Mouse (Mus musculus) erythroblast, embryonic 14.5 days (primary cell): ENCODE measurements around the gene Gm21969. TPM values are rescaled to one million over a fixed set of nuclear protein-coding genes. Genes with fewer than 3 reads are reported as not detected.

Source experiments
- H3K27me3 ChIP-seq: 2 replicates; pipeline ENCODE4 v1.6.1; 2012; ENCODE audit warnings: inconsistent platforms; ENCODE audit not compliant: control insufficient read depth
- H3K36me3 ChIP-seq: 2 replicates; pipeline ENCODE4 v1.6.1; 2012; ENCODE audit warnings: mild to moderate bottlenecking, inconsistent platforms; ENCODE audit not compliant: control insufficient read depth
- H3K4me1 ChIP-seq: 2 replicates; pipeline ENCODE4 v1.6.1; 2012; ENCODE audit warnings: inconsistent platforms; ENCODE audit not compliant: control insufficient read depth
- H3K4me3 ChIP-seq: replicated peaks from 2 replicates; pipeline ENCODE3; 2012; ENCODE audit warnings: moderate library complexity, mild to moderate bottlenecking, inconsistent platforms
- H3K9me3 ChIP-seq: 2 replicates; pipeline ENCODE4 v1.6.1; 2012; ENCODE audit warnings: low read length, inconsistent platforms, mixed read lengths; ENCODE audit not compliant: control insufficient read depth
- GATA1 ChIP-seq: IDR thresholded peaks from 2 replicates; pipeline ENCODE4 v1.6.1; 2012; ENCODE audit warnings: low read length, inconsistent platforms, mixed read lengths
- TAL1 ChIP-seq: IDR thresholded peaks from 3 replicates; pipeline ENCODE4 v1.6.1; 2012; ENCODE audit warnings: low read length, inconsistent platforms, mixed read lengths
- polyA plus RNA-seq: library from polyadenylated mRNA; stranded (reverse); fragments of >175 nt; gene quantifications from 2 replicates; pipeline ENCODE4 v1.2.3, GENCODE M21; 2012

The Gm21969 gene
- polyA plus RNA-seq, 1 experiment = 0.14 TPM

DNA sequence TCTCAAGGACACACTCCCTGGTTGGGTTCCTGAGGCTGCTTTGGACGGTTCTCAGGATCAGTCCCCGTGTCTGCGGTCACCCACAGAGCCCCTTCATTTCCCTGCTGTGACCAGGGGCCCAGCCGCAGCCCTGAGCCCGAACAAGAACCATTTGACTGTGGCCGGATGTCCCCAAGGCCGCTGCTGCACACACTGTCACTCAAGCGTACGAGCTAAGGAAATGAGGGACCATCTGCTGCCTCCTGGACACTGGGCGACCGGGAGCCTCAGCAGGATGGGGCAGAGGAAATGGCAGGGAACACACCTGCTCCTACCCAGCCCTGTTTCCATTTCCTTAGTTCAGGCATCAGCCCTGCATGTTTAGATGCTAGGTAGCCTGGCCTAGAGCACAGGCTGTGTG is 47.9 kb downstream of the Gm21969 start:
- Histone ChIP-seq H3K4me3 (no peak overlapping the region), H3K9me3 (no peaks in the 10 kb centered on the region), H3K36me3 (peaks cover 17% of the 10 kb centered on the region), H3K4me1 (no peaks in the 10 kb centered on the region), H3K27me3 (no peaks in the 10 kb centered on the region)
- TF ChIP-seq GATA1 (no peak), TAL1 (no peak)

DNA sequence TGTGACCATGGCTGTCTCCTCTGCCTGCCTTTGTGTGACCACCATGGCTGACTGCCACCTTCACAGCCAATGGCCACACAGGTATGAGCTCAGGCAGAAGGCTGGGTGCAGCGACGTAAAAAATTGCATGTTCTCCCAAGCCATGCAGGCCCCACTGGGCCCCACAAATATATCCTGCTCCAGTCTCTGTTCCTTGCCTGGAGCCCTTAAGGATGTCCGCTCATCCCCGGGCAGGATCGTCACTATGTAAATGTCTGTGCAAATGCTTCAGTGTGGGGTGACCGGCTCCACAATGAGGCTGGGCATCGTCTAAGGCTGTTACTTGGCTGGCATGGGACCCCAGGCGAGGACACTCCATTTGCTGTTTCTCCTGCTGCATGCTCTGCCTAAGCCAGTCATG is 50.3 kb downstream of the Gm21969 start, which contains the start of gene Tas1r2:
TSS of gene Tas1r2 (plus strand) at position 301 of the 400 bp plus-strand sequence.
- Histone ChIP-seq H3K36me3 (peaks cover 8% of the 10 kb centered on the region), H3K27me3 (no peaks in the 10 kb centered on the region), H3K4me3 (no peak within 1 kb of the TSS), H3K9me3 (peaks cover 1% of the 10 kb centered on the region), H3K4me1 (no peaks in the 10 kb centered on the region)
- TF ChIP-seq GATA1 (no peak), TAL1 (no peak)

DNA sequence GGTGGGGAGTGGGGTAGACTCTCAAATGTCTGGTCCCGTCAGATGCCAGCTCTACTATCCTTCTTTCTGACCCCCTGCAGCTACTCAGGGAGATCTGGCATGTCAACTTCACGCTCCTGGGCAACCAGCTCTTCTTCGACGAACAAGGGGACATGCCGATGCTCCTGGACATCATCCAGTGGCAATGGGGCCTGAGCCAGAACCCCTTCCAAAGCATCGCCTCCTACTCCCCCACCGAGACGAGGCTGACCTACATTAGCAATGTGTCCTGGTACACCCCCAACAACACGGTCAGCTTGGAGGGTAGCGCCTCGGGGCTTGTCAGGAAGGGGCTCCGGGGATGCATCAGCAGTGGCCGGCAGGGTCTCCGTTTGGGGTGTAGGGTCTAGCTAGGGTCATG is 58.9 kb downstream of the Gm21969 start:
- H3K4me3 ChIP-seq = no peak overlapping the region
- H3K36me3 ChIP-seq = no peaks in the 10 kb centered on the region
- TF ChIP-seq TAL1 = no peak
- TF ChIP-seq GATA1 = no peak
- H3K9me3 ChIP-seq = peaks cover 23% of the 10 kb centered on the region
- H3K4me1 ChIP-seq = no peaks in the 10 kb centered on the region
- no peaks in the 10 kb centered on the region; the same call in 1 of the 2 replicates for H3K27me3 ChIP-seq

DNA sequence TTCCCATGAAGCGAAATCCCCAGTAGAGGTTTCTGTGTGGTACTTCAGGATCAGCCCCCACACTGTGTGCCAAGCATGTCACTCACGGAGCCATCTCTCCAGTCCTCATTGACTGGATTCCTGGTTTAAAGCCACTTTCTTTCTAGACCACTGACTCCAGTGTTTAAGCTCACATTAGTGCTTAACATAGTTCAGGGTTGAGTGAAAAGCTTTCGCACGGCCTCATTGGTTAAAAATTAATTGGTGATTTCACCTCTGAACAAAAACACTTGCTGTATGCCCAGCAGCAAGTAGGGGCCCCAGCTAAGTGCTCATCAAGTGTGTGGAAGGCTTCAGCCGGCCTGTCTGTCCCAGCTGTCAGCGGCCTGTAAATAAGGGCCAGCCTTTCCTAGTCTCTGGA is 64.6 kb downstream of the Gm21969 start:
- Histone ChIP-seq H3K36me3 (no peaks in the 10 kb centered on the region), H3K4me3 (no peak overlapping the region), H3K27me3 (no peaks in the 10 kb centered on the region), H3K4me1 (no peaks in the 10 kb centered on the region), H3K9me3 (peaks cover 4% of the 10 kb centered on the region; the same call in 1 of the 2 replicates)
- TF ChIP-seq TAL1 (no peak), GATA1 (no peak)

DNA sequence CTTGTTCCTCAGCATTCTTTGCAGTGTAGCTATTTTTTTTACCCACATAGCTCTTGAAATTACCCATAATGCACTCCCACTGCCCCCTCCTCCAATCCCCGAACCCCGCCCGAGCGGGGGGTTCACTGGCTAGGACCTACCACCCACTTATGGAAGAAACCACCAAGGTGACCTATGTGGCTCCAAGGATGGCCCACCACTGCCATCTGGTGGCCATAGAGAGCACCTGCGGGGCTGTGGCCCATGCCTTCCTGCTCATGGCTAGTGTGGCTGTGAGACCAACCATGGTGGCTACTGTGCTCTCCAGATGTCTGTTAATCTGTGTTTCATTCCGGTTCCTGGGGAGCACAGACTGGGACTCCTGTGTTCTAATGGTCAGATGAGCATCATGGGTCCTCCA is 66.9 kb downstream of the Gm21969 start:
- H3K4me1 ChIP-seq = no peaks in the 10 kb centered on the region
- no peaks in the 10 kb centered on the region for H3K36me3 ChIP-seq
- no peak for TF ChIP-seq GATA1
- TF ChIP-seq TAL1 = no peak
- H3K27me3 ChIP-seq = no peaks in the 10 kb centered on the region
- H3K4me3 ChIP-seq = no peak overlapping the region
- H3K9me3 ChIP-seq = peaks cover 4% of the 10 kb centered on the region; the same call in 1 of the 2 replicates

DNA sequence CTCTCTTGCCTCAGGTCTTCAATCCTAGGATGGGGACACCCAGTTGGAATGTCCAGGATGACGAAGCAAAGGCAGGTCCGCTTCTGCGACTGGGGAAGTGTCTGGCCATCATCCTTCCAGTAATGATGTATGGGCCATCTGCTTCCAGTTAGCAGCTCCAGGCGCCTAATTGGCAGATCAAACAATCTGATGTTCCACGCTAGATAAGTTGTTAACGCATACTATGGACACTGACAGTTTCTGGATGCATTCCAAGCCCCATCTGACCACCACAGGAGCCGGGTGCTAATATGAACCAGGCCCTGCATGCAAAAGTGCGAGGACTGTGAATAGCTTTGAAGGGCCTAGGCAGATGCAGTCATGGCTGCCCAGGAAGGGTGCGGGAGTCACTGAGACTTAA is 72.7 kb downstream of the Gm21969 start:
- Histone ChIP-seq H3K27me3 (no peaks in the 10 kb centered on the region), H3K36me3 (no peaks in the 10 kb centered on the region), H3K4me3 (no peak overlapping the region), H3K4me1 (no peaks in the 10 kb centered on the region), H3K9me3 (peaks cover 8% of the 10 kb centered on the region)
- TF ChIP-seq TAL1 (no peak), GATA1 (no peak)

DNA sequence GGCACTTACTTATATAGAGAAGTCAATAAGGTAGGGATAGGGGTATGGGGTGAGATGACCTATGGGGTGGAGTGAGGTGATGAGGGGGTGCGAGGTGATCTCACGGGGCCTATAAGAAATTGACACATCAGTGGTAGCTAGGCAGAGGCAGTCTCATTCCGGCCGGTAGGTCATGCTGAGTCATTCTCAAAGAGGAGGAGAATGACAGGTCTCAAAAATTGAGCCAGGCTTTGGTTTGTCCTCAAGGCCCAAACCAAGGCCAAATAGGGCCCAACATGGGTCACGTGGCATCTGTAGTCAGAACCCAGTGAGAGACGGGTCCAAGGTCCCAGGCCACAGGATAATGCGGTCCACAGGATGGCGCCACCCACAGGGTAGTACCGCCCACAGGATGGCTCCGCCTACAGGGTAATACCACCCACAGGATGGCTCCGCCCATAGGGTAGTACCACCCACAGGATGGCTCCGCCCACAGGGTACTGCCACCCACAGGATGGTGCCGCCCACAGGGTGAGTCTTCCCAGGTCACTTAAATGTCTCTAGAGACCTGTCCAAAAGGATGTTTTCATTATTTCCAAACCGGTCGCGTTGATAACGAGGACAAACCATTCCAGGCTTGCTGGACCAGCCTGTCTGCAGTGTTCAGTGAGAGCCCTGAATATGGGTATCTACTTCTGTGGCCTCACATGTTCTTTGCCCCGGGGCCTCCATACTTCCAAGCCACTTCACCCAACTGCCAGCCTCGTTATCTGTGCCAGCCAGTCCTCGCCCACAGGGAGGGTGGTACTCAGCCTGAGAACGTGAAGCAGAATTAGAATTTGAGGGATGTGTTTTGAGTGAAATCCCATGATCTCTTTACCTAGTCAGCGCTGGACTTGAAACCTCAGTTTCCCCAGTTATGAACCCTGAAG is 81.0 kb downstream of the Gm21969 start:
- TF ChIP-seq GATA1 (no peak), TAL1 (no peak)
- Histone ChIP-seq H3K4me3 (no peak overlapping the region), H3K36me3 (no peaks in the 10 kb centered on the region), H3K27me3 (no peaks in the 10 kb centered on the region), H3K9me3 (peaks cover 27% of the 10 kb centered on the region), H3K4me1 (no peaks in the 10 kb centered on the region)

DNA sequence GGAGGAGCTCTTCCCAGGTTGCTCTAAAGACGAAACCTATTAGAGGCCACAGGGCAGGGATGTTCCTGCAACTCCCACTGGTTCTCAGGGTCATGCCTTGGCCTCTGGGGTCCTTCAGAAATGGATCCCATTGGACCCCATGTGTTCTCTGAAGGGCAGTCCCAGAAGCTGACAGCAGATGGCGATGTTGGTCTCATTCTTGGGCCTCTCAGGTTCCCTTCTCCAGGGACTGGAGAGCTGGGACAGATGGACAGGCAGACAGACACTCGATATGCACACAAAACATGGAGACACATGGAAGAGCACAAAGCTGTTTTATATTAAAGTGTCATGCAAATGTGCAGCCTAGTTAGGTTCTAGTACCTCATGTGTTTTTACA is 81.6 kb downstream of the Gm21969 start:
- TF ChIP-seq TAL1 (no peak), GATA1 (no peak)

DNA sequence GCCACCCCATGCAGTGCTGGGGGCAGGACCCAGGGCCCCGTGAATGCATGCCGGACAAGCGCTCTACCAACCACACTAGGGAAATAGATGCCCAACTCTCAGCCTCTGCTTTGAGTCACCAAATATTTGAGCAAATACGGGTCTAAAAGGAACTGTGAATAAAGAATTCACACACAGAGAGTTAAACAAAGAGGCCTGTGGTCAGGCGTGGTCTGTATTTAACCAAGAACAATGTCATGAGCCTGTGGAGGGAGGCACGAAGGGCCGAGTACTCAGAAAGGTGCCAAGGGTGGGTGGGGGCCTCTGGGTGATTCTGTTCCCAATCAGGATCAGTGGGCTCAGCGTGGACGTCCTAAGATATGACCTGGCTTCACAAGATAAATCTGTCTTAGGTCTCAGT is 85.1 kb downstream of the Gm21969 start:
- Histone ChIP-seq H3K36me3 (no peaks in the 10 kb centered on the region), H3K4me3 (no peak overlapping the region), H3K4me1 (no peaks in the 10 kb centered on the region), H3K9me3 (peaks cover 4% of the 10 kb centered on the region; the same call in 1 of the 2 replicates), H3K27me3 (no peaks in the 10 kb centered on the region)
- no peak for TF ChIP-seq TAL1
- TF ChIP-seq GATA1 = no peak

More for the DNA sequence above, 81.6 kb downstream of the Gm21969 start:
- no peaks in the 10 kb centered on the region for H3K27me3 ChIP-seq
- H3K36me3 ChIP-seq = no peaks in the 10 kb centered on the region
- no peak overlapping the region for H3K4me3 ChIP-seq
- peaks cover 27% of the 10 kb centered on the region for H3K9me3 ChIP-seq
- no peaks in the 10 kb centered on the region for H3K4me1 ChIP-seq
